Mouse (Mus musculus): Measurements from ENCODE around the gene Alad. TPM values are rescaled to one million over a fixed set of nuclear protein-coding genes. Genes with fewer than 3 reads are reported as not detected.

Alad gene
- polyA plus RNA-seq (2012; rRNA removed): 194 and 206 TPM in 2 replicates

DNA sequence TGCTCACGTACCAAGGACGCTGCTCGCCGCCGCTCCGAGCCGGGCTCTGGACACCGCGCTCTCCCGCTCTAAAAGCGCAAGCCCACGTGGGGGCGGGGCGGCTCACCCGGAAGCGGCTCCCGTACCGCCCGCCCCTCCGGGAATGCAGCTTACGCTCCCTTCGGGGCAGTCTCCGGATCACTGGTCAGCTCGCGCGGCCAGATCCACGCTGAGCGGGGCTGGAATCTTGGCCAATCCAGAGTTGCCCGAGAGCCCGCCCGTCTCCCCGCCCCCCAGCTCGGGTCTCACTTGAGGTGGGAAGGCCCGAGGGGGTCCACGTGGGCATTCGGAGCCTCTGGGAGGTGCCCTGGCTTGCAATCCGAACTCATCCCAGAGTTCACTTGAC lies at the start of gene Alad:
Alad (minus strand) TSS at position 70 of the 385 bp plus-strand sequence.
- H3K36me3 ChIP-seq (ENCODE audit: control insufficient read depth, insufficient read depth, low read length): no peaks in the 10 kb centered on the region
- TF ChIP-seq POLR2A (IDR thresholded peaks at IDR 0.05; ENCODE audit: low read depth, low read length): peak; percentile 22
- TF ChIP-seq CTCF (conservative IDR thresholded peaks at IDR 0.05; ENCODE audit: insufficient read depth, insufficient read length, low read depth, low read length): no peak
- peaks cover 35% of the 10 kb centered on the region for H3K4me1 ChIP-seq (ENCODE audit: control insufficient read depth, insufficient read depth, low read length)
- H3K27me3 ChIP-seq (replicated peaks; ENCODE audit: control insufficient read depth, insufficient read depth, low read length): no peaks in the 10 kb centered on the region
- WGBS: under 1% methylated on average over 37 of the region's 37 CpGs
- peak; percentile 96 for DNase-seq
- H3K4me3 ChIP-seq (ENCODE audit: insufficient read depth, low read depth, low read length): peak within 1 kb of the TSS; percentile 88
- peak within 1 kb of the TSS; percentile 80 for H3K27ac ChIP-seq (ENCODE audit: insufficient read depth, low read depth, low read length)

DNA sequence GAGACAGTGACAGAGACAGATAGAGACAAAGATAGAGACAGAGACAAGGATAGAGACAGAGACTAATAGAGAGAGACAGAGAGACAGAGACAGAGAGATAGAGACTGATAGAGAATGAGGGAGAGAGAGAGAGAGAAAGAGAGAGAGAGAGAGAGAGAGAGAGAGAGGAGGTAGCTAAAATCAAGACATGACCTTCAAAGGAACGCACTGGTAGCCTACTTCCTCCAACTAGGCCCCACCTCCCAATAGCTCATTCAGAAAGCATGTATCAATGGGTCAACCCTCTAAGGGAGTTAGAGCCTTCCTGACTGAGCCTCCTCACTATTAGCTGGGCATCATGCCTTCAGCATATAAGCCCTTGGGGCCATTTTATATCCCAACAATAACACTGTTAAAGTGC lies 48.6 kb upstream of the Alad start:
- Histone ChIP-seq H3K27ac (ENCODE audit: insufficient read depth, low read depth, low read length) (no peak overlapping the region), H3K36me3 (ENCODE audit: control insufficient read depth, insufficient read depth, low read length) (no peaks in the 10 kb centered on the region), H3K4me1 (ENCODE audit: control insufficient read depth, insufficient read depth, low read length) (no peaks in the 10 kb centered on the region), H3K27me3 (replicated peaks; ENCODE audit: control insufficient read depth, insufficient read depth, low read length) (no peaks in the 10 kb centered on the region; the same call in 1 of the 2 replicates), H3K4me3 (ENCODE audit: insufficient read depth, low read depth, low read length) (no peak overlapping the region)
- WGBS: 77% methylated on average over 1 of the region's 1 CpGs
- DNase-seq: no peak
- TF ChIP-seq POLR2A (IDR thresholded peaks at IDR 0.05; ENCODE audit: low read depth, low read length) (no peak), CTCF (conservative IDR thresholded peaks at IDR 0.05; ENCODE audit: insufficient read depth, insufficient read length, low read depth, low read length) (no peak)

DNA sequence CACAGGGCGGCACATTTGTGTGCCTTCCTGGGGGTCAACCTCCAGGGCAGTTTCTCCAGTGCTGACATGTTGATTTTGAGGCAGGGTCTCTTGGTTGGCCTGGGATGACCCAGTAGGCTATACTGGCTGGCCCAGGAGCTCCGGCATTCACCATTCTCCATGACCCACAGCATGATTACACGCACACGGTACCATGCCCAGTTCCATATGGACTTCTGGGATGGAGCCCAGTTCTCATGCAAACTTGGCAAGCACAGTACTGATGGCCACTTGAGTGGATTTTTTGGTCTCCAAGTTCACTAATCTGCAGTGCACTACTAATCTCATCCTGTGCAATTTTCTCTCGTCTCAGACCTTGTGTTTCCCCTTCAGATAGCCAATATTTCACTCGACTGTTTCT lies 48.0 kb upstream of the Alad start:
- H3K36me3 ChIP-seq (ENCODE audit: control insufficient read depth, insufficient read depth, low read length): no peaks in the 10 kb centered on the region
- WGBS: 95% methylated on average over 6 of the region's 6 CpGs
- no peak for DNase-seq
- no peak overlapping the region for H3K27ac ChIP-seq (ENCODE audit: insufficient read depth, low read depth, low read length)
- H3K4me1 ChIP-seq (ENCODE audit: control insufficient read depth, insufficient read depth, low read length): no peaks in the 10 kb centered on the region
- no peak for TF ChIP-seq POLR2A (IDR thresholded peaks at IDR 0.05; ENCODE audit: low read depth, low read length)
- no peak for TF ChIP-seq CTCF (conservative IDR thresholded peaks at IDR 0.05; ENCODE audit: insufficient read depth, insufficient read length, low read depth, low read length)
- no peak overlapping the region for H3K4me3 ChIP-seq (ENCODE audit: insufficient read depth, low read depth, low read length)
- H3K27me3 ChIP-seq (replicated peaks; ENCODE audit: control insufficient read depth, insufficient read depth, low read length): no peaks in the 10 kb centered on the region; the same call in 1 of the 2 replicates

DNA sequence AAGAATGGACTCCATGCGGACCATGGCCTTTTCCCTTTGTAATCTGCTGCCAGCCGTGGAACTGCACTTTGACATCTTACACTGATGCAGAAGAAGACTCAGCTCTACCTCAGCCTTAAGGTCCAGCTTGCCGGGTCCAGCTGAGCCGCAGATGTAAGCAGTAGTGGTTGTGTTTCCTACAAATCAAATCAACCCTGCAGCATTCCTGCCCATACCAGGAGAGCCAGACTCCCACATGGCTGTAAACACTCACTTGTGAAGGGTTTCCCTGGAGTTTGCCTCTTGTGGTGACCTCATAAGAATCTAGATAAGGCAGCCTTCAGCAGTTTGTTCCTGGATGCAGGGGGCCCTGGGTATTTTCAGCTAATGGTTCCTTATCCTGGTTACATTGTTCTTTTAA lies 46.8 kb upstream of the Alad start:
- Histone ChIP-seq H3K4me1 (ENCODE audit: control insufficient read depth, insufficient read depth, low read length) (no peaks in the 10 kb centered on the region), H3K27ac (ENCODE audit: insufficient read depth, low read depth, low read length) (no peak overlapping the region), H3K4me3 (ENCODE audit: insufficient read depth, low read depth, low read length) (no peak overlapping the region), H3K27me3 (replicated peaks; ENCODE audit: control insufficient read depth, insufficient read depth, low read length) (no peaks in the 10 kb centered on the region; the same call in 1 of the 2 replicates), H3K36me3 (ENCODE audit: control insufficient read depth, insufficient read depth, low read length) (no peaks in the 10 kb centered on the region)
- WGBS: 55% methylated on average over 4 of the region's 4 CpGs
- TF ChIP-seq POLR2A (IDR thresholded peaks at IDR 0.05; ENCODE audit: low read depth, low read length) (no peak), CTCF (conservative IDR thresholded peaks at IDR 0.05; ENCODE audit: insufficient read depth, insufficient read length, low read depth, low read length) (no peak)
- no peak for DNase-seq

- Histone ChIP-seq H3K36me3 (ENCODE audit: control insufficient read depth, insufficient read depth, low read length) (no peaks in the 10 kb centered on the region), H3K4me1 (ENCODE audit: control insufficient read depth, insufficient read depth, low read length) (no peaks in the 10 kb centered on the region), H3K27me3 (replicated peaks; ENCODE audit: control insufficient read depth, insufficient read depth, low read length) (no peaks in the 10 kb centered on the region), H3K27ac (ENCODE audit: insufficient read depth, low read depth, low read length) (no peak overlapping the region), H3K4me3 (ENCODE audit: insufficient read depth, low read depth, low read length) (no peak overlapping the region)
- DNase-seq: no peak
- WGBS: 67% methylated on average over 4 of the region's 4 CpGs
- TF ChIP-seq POLR2A (IDR thresholded peaks at IDR 0.05; ENCODE audit: low read depth, low read length): no peak
- TF ChIP-seq CTCF (conservative IDR thresholded peaks at IDR 0.05; ENCODE audit: insufficient read depth, insufficient read length, low read depth, low read length): no peak
These were observed 42.3 kb upstream of the Alad start for GRCm38 (mm10) chr4:62562006-62562405.

DNA sequence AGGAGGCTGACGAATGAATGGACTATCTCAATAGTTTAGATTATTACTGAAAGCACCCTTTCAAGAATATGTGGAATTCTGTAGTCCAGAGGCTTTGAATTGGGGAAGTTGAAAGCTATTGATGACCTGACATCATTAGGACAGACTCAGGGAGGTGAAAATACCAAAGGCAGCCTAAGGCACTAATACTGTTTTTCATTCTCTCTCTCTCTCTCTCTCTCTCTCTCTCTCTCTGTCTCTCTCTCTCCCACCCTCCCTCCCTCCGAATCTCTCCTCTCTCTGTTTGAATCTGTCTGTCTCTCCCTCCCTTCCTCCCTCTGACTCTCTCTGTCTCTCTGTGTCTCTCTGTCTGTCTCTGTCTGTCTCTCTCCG lies 41.9 kb upstream of the Alad start:
- Histone ChIP-seq H3K4me3 (ENCODE audit: insufficient read depth, low read depth, low read length) (no peak overlapping the region), H3K4me1 (ENCODE audit: control insufficient read depth, insufficient read depth, low read length) (no peaks in the 10 kb centered on the region), H3K36me3 (ENCODE audit: control insufficient read depth, insufficient read depth, low read length) (no peaks in the 10 kb centered on the region), H3K27ac (ENCODE audit: insufficient read depth, low read depth, low read length) (no peak overlapping the region), H3K27me3 (replicated peaks; ENCODE audit: control insufficient read depth, insufficient read depth, low read length) (no peaks in the 10 kb centered on the region)
- WGBS: 62% methylated on average over 3 of the region's 3 CpGs
- DNase-seq: no peak
- TF ChIP-seq CTCF (conservative IDR thresholded peaks at IDR 0.05; ENCODE audit: insufficient read depth, insufficient read length, low read depth, low read length) (no peak), POLR2A (IDR thresholded peaks at IDR 0.05; ENCODE audit: low read depth, low read length) (no peak)

DNA sequence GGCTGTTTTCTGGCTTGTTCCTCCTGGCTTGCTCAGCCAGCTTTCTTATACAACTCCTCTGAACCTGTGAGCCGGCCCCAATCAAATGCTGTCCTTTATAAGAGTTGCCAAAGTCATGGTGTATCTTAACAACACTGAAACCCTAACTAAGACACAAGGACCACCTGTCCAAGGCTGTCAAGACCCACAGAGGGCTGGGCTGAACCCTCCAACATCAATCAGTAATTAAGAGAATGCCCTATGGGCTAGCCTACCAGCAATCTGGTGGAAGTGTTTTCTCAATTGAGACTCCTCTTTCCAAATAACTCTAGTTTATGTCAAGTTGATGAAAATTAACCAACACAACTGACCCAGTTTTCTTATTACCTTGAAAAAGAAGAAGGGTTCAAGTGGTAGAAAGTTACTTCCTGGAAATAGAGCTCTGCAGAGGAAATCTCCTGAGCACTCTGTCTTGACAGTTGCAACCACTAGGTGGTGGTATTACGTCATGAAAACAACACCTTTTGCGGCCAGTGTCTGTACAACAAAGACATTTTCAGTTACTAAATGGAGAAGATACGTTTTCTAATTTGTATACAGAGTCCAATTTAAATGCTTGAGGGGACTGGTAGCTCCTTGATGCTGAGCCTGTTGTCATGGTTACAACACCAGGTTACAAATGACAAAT lies 41.4 kb upstream of the Alad start:
- peak; percentile 84 for DNase-seq
- 25% methylated on average over 4 of the region's 4 CpGs for whole genome bisulfite sequencing
- Histone ChIP-seq H3K27ac (ENCODE audit: insufficient read depth, low read depth, low read length) (no peak overlapping the region), H3K36me3 (ENCODE audit: control insufficient read depth, insufficient read depth, low read length) (no peaks in the 10 kb centered on the region), H3K4me3 (ENCODE audit: insufficient read depth, low read depth, low read length) (no peak overlapping the region), H3K4me1 (ENCODE audit: control insufficient read depth, insufficient read depth, low read length) (no peaks in the 10 kb centered on the region), H3K27me3 (replicated peaks; ENCODE audit: control insufficient read depth, insufficient read depth, low read length) (no peaks in the 10 kb centered on the region)
- no peak for TF ChIP-seq POLR2A (IDR thresholded peaks at IDR 0.05; ENCODE audit: low read depth, low read length)
- TF ChIP-seq CTCF (conservative IDR thresholded peaks at IDR 0.05; ENCODE audit: insufficient read depth, insufficient read length, low read depth, low read length): peak; percentile 19; the same call in 1 of the 2 replicates
